Mouse (Mus musculus) cerebellum, adult 8-10 months (tissue): ENCODE measurements around the gene Carm1.
A peak's percentile ranks its signal among the peaks of the same experiment; 100 is the strongest.

Experiments
- DNase-seq: peaks from one replicate; pipeline ENCODE4 v3.0.0; 2022

Gene Carm1

DNA sequence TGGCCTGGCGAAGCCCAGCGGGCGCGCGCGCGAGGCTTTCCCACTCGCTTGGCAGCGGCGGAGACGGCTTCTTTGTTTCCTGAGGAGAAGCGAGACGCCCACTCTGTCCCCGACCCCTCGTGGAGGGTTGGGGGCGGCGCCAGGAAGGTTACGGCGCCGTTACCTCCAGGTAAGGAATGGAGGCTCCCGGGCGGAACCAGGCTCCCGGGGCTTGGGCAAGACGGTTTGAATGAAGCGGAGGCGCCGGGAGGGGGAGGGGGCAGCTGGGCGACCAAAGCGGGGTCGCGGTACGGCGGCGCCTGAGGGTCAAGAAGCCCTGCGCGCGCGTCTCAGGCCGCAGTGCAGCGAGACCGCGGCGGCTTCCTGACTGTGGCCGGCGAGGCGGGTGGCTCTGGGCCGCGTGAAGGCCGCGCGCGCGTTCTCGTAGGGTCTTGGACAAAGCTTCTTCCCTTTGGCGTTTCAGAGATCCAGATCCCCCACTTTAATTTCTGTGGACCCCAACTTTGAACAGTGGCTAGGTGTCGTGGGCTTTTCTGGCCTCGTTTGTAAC lies 69.6 kb downstream of the Carm1 start:
- peak; percentile 86 for DNase-seq

GRCm38 (mm10) chr9:21617066-21617465 lies 70.4 kb downstream of the Carm1 start:
- no peak for DNase-seq

DNA sequence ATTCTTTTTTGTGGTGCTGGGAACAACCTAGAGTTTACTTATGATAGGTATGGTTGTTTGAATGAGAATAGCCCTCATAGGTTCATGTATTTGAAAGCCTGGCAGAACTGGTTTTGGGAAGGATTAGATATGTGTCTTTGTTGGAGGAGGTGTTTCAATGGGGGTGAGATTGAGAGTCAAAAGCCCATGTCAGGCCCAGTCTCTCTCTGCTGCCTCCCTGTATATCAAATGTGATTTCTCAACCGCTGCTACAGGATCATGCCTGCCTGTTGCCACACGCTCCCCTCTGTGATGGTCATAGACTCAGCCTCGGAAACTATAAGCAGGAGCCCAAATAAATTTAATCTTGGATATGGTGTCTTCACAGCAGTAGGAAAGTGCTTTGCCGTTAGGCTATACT lies 73.5 kb downstream of the Carm1 start:
- no peak for DNase-seq

DNA sequence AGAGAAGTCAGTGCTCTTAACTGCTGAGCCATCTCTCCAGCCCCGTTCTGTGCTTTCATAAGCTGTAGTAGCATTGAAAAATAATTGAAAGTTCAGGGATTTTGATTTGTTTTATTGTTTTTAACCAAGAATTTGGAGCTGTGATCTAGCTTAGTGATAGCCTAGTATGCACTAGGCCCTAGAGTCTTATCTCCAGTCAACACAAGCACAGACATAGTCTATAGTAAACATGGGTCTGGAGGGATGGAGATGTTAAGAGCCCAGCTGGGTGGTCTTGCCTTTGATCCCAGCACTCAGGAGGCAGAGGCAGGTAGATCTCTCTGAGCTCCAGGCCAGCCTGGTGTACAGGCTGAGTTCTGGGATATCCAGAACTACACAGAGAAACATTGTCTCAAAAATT lies 76.0 kb downstream of the Carm1 start:
- DNase-seq: no peak

GRCm38 (mm10) chr9:21625342-21626339 lies 78.9 kb downstream of the Carm1 start:
- no peak for DNase-seq

DNA sequence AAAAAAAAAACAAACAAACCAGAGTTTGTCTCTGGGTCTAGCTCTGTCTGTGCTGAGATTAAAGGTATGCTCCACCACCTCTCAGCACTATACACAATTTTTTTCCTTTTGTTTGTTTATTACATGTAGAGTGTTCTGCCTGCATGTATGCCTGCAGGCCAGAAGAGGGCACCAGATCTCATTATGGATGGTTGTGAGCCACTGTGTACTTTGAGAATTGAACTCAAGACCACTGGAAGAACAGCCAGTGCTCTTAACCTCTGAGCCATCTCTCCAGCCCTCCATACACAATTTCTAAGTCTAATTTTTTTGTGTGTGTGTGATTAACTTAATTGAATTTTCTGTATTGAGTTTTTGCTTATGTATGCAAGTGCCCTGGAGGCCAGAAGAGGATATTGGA lies 79.9 kb downstream of the Carm1 start:
- no peak for DNase-seq

- no peak for DNase-seq
Observed at GRCm38 (mm10) chr9:21627145-21627795, 80.6 kb downstream of the Carm1 start.

DNA sequence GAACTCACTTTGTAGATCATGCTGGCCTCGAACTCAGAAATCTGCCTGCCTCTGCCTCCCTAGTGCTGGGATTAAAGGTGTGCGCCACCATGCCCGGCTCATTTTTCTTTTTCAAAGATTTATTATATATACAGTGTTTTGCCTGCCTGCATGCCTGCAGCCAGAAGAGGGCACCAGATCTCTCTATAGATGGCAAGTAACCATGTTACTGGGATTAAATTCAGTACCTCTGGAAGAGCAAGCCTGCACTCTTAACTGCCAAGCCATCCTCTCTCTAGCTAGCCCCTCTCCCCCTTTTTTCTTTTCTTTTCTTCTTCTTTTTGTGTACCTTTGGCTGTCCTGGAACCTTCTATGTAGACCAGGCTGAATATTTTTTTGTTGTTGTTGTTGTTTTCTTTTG lies 84.0 kb downstream of the Carm1 start:
- DNase-seq: peak; percentile 49

GRCm38 (mm10) chr9:21633106-21633505 lies 86.4 kb downstream of the Carm1 start:
- DNase-seq: no peak

DNA sequence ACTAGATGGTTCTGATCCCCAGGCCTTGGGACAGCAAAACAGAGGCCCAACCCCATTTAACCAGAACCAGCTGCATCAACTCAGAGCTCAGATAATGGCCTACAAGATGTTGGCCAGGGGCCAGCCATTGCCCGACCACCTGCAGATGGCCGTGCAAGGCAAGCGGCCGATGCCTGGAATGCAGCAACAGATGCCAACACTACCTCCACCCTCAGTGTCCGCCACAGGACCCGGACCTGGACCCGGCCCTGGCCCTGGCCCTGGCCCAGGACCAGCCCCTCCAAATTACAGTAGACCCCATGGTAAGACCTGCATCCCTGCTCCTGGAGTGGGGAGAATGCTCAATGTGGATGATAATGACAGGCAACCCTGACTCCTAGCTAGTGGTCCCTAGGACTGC lies 88.9 kb downstream of the Carm1 start:
- DNase-seq: peak; percentile 45

DNA sequence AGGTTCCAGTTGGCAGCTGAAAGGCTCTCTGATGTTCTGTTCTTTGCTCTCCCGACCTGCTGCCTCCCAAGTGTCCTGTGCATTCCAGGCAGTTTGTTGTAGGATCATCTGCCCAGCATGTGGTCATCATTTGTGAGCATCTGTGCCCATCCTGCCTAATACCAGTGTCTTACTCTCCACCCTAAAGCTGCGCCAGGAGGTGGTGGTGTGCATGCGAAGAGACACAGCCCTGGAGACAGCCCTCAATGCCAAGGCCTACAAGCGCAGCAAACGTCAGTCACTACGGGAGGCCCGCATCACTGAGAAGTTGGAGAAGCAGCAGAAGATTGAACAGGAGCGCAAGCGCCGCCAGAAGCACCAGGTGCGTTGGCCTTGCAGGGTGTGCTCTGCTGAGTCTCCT lies 92.3 kb downstream of the Carm1 start:
- peak; percentile 49 for DNase-seq
